Mouse (Mus musculus) T-cell, adult 2 months (primary cell): ENCODE data around the gene Bin2.

Experiments used
- DNase-seq: peaks from one replicate; pipeline ENCODE4 v3.0.0; 2022; ENCODE audit warnings: low spot score

The Bin2 gene

DNA sequence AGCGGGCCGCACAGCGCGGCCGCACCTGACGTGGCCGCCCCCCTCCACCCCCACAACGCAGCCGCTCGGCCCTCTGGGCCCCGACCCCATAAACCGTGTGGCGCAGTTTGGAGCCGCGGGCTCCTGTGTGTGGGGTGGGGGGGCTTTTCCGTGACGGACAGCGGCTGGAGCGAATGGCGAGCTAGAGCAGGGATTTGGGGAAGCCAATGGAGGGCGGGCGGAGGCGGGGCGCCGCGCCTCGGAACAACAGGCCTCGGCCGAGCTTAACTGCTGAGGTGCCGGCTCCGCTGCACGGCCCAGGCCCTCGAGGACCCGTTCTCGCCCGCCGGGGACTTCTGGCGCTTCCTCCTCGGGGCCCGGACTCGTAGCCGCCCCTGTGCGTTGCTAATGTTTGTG, 53.5 kb downstream of the Bin2 start:
- DNase-seq: peak; percentile 76

DNA sequence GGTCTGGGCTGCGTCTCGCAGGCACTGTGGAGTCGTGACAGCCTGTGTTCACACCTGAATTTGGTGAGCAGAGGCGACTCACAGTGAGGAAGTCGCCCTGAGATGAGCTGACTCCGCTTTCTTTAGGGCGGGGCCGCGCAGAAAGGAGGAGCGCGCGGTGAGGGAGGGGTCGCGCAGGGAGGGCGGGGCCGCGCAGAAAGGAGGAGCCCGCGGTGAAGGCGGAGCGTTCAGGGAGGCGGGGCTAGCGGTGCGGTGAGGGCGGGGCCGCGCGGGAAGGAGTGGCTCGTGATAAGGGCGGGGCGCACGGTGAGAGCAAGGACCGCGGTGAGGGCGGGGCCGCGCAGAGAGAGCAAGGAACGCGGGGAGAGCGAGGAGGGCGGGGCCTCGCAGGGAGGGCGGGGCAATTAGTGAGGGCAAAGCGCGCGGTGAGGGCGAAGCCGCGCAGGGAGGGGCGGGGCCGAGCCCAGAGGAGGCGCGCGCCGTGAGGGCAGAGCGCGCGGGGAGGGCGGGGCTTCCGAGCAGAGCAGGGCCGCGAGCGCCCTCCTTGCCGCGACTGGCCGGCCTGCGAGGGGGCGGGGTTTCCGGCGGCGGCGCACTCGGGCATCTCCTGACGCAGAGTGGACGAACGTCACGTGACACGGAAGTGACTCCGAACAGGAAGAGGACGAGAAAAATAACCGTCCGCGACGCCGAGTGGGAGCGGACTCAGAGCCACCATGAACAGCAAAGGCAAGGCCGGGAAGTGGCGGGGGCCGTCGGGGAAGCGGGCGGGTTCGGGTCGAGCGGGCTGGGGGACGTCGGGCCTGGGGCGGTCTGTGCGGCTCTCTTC, 54.1 kb downstream of the Bin2 start, which contains the start of gene Dazap2:
Dazap2 (plus strand) TSS at position 354 of the 829 bp plus-strand sequence.
- DNase-seq: peak; percentile 98

DNA sequence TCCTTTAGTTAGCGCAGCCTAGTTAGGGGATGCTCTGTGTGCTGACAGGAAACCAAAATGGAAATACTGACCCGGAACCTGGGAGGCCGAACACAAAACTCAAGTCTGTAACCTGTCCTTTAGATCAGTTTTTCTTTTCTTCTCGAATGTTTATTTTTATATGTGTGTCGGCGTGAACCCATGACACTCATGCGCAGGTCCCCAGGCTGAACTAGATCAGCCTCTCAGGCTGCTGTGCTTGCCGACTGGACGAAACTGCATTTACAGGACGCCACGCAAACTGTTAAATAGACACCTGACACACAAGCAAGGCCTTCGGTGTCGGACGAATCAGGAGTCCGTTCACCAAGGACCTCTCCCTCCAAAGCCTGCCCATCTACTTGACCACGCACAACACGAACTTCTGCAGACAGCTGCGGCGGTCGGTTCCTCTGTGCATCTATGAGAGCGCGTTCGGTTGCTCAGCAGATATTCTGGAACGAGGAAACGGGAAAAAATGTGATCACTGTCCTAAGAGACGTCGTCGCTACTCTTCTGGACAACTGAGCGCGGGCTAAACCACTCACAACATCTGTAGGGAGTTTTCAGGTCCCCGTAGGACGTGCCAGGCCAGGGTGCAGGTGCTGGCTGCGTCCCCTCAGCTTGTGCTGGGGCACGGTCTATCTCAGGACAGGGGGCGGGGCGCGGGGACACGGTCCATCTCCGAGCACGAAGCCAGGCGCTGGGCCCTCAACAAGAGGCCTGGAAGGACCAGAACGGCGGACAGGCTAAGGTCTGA, 54.9 kb downstream of the Bin2 start:
- peak; percentile 17 for DNase-seq

DNA sequence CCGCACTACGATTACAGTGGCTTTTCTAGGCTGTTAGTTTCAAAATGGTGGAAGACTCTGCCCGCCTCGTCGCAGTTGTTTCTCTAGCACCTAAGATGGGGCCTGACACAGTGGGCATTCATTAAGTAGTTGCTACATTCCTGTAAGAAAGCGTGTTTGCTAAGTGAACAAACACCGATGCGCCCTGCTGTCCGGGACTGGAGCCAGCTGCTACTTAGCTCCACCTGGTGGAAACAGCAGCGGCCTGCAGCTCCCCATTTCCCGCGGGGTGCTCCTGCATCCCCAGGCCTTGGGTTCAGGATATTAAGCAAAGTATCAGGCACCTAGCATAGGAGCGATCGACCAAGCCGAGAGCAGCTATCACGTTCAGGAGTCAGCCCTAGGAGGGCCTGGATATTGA, 55.8 kb downstream of the Bin2 start:
- peak; percentile 69 for DNase-seq

DNA sequence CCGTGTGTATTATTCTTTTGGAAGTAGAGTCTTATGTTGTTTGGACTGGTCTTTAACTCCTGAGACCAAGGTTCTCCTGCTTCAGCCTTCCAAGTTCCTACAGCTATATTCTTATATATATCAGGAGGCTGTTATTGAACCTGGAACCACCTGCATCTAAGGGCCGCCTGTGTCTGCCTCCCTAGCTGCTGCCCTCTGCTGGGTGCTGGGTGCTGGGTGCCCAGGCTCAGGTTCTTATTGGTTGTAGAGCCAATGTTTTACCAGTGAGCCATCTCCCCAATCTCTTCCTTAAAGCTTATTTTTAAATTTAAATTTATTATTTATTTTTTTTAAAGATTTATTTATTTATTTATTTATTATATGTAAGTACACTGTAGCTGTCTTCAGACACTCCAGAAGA, 56.9 kb downstream of the Bin2 start:
- DNase-seq: peak; percentile 49

DNA sequence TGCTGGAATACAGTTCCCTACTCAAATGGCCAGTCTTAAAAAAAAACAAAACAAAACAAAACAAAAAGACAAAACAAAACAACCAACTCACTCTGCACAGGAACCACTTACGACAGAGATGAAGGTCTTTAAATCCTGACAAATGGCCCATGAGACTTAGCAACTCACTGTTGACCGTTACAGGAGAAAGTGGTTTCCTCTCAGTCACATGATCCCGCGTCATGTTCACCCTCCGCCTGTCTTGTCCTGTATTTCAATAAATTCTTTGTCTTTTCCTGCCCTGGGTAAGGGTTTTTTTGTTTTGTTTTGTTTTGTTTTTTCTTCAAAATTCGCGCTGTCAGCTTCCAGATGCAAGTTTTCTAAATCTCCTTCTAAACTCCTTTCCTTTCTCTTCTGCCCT, 57.4 kb downstream of the Bin2 start:
- no peak for DNase-seq

DNA sequence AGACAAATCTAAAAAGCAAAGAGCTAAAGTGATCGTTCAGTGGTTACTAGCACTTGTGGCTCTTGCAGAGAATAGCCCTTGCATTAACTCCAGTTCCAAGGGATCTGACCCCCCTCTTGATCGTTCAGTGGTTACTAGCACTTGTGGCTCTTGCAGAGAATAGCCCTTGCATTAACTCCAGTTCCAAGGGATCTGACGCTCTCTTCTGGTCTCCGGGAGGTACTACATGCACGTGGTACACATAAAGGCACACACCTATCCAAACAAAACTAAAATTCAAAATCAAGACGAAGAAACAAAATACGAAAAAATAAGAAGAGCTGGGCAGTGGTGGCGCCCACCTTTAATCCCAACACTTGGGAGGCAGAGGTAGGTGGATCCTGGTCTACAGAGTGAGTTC, 62.7 kb downstream of the Bin2 start:
- peak; percentile 25 for DNase-seq

DNA sequence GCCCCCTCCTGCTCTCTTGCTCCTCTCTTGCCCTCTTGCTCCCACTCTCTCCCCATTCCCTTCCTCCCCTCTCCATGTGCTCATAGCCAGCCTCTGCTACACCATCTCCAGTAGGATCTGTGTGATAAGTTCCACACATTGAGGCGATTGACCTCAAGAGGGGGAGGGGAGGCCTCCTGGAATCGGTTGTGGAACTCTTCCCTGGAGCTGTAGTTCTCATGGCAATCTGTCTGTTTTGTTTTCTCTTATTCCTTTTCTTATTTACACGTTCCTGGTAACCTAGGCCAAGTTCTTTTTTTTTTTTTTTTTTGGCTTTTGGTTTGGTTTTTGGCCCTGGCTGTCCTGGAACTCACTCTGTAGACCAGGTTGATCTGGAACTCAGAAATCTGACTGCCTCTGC, 67.7 kb downstream of the Bin2 start:
- DNase-seq: no peak

DNA sequence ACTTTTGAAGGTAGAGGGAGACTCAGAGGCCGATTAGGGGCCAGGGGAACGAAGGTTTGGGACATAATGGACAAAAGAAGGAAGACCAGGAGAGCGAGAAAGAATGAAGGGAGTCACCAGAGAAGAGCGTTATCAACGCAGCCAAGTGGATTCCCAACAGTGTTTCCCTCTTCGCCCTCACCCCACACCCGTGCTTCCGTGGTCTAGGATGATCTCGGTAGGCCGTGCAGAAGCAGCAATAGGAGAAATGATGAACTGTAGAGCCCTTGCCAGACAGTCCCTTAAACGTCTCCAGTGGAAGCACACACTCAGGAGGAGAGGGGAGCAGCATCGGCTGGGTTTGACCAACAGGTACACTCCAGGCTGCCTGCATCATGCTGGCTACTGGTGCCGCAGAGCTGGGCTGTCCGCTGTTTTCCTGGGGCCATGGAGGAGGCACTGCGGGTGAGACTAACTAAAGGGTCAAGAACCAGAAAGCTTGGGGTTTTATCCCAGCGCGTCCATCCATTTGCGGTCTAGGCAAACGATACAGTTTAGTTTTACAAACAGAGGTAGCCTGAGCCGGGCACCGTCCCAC, 68.6 kb downstream of the Bin2 start:
- no peak for DNase-seq

DNA sequence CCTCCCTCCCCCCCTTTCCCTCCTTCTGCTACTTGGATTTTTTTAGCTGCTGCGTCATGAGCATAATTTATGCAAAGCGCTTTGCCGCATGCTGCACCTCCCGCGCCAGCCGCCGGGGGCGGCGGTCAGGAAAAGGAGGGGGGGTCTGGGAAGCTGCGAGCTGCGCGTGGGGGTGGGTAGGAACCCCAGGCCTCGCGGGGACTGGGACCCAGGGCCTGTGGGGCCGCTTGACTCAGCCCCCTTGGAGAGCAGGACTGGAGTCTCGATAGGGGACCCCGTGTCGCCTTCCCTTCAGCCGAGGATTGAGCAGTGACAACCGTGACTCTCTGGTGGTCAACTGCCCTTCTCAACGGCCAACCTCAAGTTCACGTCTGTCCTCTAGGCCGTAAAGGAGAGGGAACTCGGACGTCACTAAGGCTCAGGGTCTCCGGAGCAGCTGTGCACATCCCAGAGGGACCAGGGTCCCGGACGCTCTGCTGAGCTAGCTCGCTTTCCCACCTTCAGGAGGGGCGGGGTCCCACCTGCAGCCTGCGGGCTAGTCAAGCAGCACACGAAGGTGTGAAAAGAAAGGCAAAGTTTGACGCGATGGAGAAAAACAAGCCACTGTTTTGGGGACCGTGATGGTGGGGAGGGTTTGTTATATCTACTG, 69.2 kb downstream of the Bin2 start:
- peak; percentile 82 for DNase-seq

DNA sequence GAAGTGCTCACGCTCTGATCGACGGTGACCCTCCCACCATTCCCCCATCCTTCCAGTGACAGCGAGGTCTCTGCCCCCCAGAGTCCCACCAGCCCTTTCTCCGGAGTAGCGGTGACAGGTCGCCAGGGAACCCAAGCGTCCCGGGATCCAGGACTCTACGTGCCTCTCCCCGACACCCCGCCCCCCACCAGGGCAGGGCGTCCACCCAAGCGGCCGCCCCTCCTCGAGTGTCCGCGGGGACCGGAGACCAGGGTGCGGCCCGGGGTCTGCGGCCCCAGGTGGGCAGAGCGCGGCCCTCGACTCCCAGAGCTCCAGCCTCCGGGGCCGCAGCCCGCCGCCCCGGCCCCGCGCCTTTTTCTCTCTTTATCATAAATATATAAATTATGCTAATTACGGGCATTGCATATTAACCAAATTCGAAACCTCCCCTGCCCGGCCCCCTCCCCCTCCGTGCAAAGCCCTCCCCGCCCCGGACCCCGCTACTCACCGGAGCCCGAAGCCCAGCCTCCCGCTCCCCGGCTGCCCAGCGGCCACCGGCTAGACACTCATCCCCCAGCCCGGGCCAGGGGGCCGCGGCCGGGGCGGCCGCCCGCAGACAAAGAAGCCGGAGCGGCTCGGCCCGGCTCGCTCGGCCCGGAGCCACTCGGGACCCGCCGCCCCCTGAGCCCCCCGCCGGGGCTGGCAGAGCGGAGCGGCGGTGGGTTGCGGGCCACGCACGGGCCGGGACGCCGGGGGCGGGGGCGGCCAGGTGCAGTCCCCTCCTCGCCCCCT, 69.9 kb downstream of the Bin2 start, which contains the start of gene Pou6f1:
Pou6f1 (minus strand) TSS at position 709 of the 771 bp plus-strand sequence.
- no peak for DNase-seq

DNA sequence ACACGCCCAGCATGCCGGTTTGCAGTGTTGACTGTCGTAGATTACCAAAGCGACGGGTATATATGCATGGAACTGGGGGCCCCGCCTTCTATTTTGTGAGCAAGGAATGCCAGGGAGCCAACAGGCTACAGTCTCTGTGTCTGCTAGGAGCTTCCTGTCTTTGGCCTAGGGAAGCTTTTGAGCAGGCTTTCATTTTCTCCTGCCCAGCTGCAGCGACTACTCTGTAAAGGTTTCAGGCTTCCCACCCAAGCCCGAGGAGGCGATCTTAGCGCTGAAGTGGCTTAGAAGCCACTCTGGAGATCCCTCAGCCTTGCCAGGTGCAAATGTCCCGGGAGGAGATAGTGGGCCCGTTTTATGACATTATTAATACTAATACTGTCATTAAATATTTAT, 70.5 kb downstream of the Bin2 start:
- peak; percentile 59 for DNase-seq

DNA sequence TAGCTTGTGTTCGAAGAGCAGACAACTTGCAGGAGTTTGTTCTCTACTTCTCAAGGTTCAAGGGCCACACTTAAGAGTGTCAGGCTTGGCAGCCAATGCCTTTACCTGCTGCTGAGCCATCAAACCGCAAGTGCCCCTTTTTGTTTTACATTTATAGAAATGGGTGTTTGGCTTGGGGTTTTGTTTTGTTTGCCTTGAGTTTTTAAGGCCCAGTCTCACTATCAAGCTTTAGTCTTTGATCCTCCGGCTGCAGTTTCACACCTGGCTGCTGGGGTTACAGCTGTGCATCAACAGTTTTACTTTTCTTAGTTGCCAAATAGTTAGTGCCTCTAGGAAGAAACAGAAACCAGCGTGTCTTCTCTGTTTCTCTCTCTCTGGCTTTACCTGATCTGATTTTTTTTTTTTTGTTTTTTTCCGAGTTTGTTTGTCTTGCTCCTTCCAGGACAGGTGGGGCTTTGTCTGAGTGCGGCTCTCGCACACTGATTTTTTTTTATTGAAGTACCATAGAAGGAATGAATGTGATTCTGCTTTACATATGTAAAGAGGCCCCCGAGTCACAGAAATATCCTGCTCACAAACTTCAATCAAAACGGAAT, 71.0 kb downstream of the Bin2 start:
- DNase-seq: peak; percentile 67

DNA sequence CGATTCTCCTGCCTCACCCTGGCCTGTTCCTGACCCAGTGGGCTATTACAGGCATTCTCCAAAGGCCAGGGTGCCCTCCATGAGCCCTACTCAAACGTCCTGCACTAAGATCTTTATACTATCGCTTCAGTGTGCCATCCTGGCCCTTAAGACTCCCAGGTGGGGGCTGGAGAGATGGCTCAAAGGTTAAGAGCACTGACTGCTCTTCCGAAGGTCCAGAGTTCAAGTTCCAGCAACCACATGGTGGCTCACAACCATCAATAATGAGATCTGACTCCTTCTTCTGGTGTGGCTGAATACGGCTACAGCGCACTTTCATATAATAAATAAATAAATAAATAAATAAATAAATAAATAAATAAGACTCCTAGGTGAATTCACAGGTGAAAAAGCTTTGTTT, 76.5 kb downstream of the Bin2 start:
- no peak for DNase-seq
